Mouse (Mus musculus) lung, postnatal 0 days (tissue): ENCODE results near the gene Olfr1414. TPM values are rescaled to one million over a fixed set of nuclear protein-coding genes. Genes with fewer than 3 reads are reported as not detected.

Experiments
- ATAC-seq: fragments of 200-750 bp; cut with Nextera tagmentation; 2 replicates; pipeline ENCODE4 v1.8.0; 2017; ENCODE audit warnings: moderate library complexity
- DNase-seq: peaks from one replicate; pipeline ENCODE4 v3.0.0-alpha.2; 2016; ENCODE audit warnings: low spot score
- H3K27ac ChIP-seq: fragments of 300-500 bp; sonication (generic); 2 replicates; pipeline ENCODE4 v1.5.1; 2014; ENCODE audit warnings: antibody characterized with exemption, mild to moderate bottlenecking, low read length, mixed read lengths
- H3K27me3 ChIP-seq: fragments of 300-500 bp; sonication (generic); replicated peaks from 2 replicates; pipeline ENCODE4 v1.6.1; 2014; ENCODE audit warnings: low read length, mixed read lengths; ENCODE audit not compliant: insufficient read depth
- H3K36me3 ChIP-seq: fragments of 300-500 bp; sonication (generic); 2 replicates; pipeline ENCODE4 v1.6.1; 2014; ENCODE audit warnings: low read length, mixed read lengths; ENCODE audit not compliant: insufficient read depth
- H3K4me1 ChIP-seq: fragments of 300-500 bp; sonication (generic); 2 replicates; pipeline ENCODE4 v1.6.1; 2014; ENCODE audit warnings: antibody characterized with exemption, low read depth, low read length, mixed read lengths; ENCODE audit not compliant: insufficient read depth
- H3K4me2 ChIP-seq: fragments of 300-500 bp; sonication (generic); replicated peaks from 2 replicates; pipeline ENCODE4 v1.6.1; 2014; ENCODE audit warnings: low read depth, mild to moderate bottlenecking, low read length, moderate library complexity, mixed read lengths
- H3K4me3 ChIP-seq: fragments of 300-500 bp; sonication (generic); 2 replicates; pipeline ENCODE4 v1.5.1; 2014; ENCODE audit warnings: low read depth, low read length
- H3K9ac ChIP-seq: fragments of 300-500 bp; sonication (generic); replicated peaks from 2 replicates; pipeline ENCODE4 v1.6.1; 2014; ENCODE audit warnings: low read depth, mild to moderate bottlenecking
- H3K9me3 ChIP-seq: fragments of 300-500 bp; sonication (generic); 2 replicates; pipeline ENCODE4 v1.6.1; 2016; ENCODE audit warnings: low read length, mixed read lengths
- CTCF ChIP-seq: IDR thresholded peaks from 2 replicates; pipeline ENCODE4 v1.5.1; 2016; ENCODE audit warnings: antibody characterized with exemption, mild to moderate bottlenecking
- EP300 ChIP-seq: IDR thresholded peaks from 2 replicates; pipeline ENCODE4 v1.6.1; 2016; ENCODE audit warnings: antibody characterized with exemption, mild to moderate bottlenecking, control low read depth
- WGBS: fragments of 180-500 bp; shearing (Covaris S2); extraction: QIAGEN DNeasy Blood & Tissue Kit; methylation state at CpG from one replicate; pipeline ENCODE4 v1.1.7; 2014; 5-methylcytosine and 5-hydroxymethylcytosine counted together
- microRNA-seq: library from miRNA; unstranded; fragments of <30 nt; microRNA quantifications from one replicate; pipeline ENCODE4, GENCODE M21; 2016
- polyA plus RNA-seq: library from polyadenylated mRNA; unstranded; fragments of >200 nt; fragmentation: Nextera tagmentation; extraction: Ambion mirVana; gene quantifications from 2 replicates; pipeline ENCODE4 v1.2.1, GENCODE M21; 2015

Olfr1414 gene
- polyA plus RNA-seq, 1 experiment from 2014 or later: not detected

DNA sequence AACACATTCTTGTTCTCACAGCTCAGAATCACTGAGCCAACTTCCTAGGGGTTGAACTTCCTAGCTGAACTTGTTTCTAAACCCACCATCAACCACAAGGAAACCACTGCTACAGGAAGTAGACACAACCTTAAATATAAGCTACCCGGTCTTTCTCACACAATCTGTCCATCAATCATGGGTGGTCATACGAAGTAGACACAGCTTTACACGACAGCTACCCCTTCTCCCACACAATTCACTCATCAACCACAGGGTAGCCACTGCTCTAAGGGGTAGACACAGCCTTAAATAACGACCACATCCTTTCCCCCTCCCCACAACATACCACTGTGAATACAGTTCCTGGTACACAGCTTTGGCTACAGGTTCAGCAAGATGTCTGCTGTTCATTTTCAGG, 49.6 kb downstream of the Olfr1414 start:
- no peak overlapping the region for H3K4me3 ChIP-seq
- TF ChIP-seq EP300 (no peak), CTCF (no peak)

GRCm38 (mm10) chr1:92458416-92458815, 60.0 kb downstream of the Olfr1414 start:
- 90% methylated on average over 6 of the region's 6 CpGs for WGBS
- Histone ChIP-seq H3K9ac (no peak overlapping the region), H3K36me3 (peaks cover 44% of the 10 kb centered on the region)

More for the DNA sequence above, 49.6 kb downstream of the Olfr1414 start:
- Histone ChIP-seq H3K4me1 (peaks cover 5% of the 10 kb centered on the region; the same call in 1 of the 2 replicates), H3K27ac (no peak overlapping the region), H3K4me2 (no peak overlapping the region), H3K27me3 (no peaks in the 10 kb centered on the region), H3K9me3 (no peaks in the 10 kb centered on the region), H3K9ac (no peak overlapping the region), H3K36me3 (peaks cover 28% of the 10 kb centered on the region)
- DNase-seq (no peak), ATAC-seq (no peak)
- WGBS: 68% methylated on average over 4 of the region's 4 CpGs

GRCm38 (mm10) chr1:92457758-92458157, 60.7 kb downstream of the Olfr1414 start:
- H3K4me3 ChIP-seq: no peak overlapping the region
- no peak overlapping the region for H3K27ac ChIP-seq
- no peak for ATAC-seq
- no peaks in the 10 kb centered on the region for H3K27me3 ChIP-seq
- H3K4me2 ChIP-seq: no peak overlapping the region
- no peak for DNase-seq
- H3K36me3 ChIP-seq: peaks cover 43% of the 10 kb centered on the region
- no peaks in the 10 kb centered on the region for H3K9me3 ChIP-seq
- TF ChIP-seq EP300 (no peak), CTCF (no peak)
- H3K9ac ChIP-seq: no peak overlapping the region
- H3K4me1 ChIP-seq: no peaks in the 10 kb centered on the region

More at GRCm38 (mm10) chr1:92458416-92458815, 60.0 kb downstream of the Olfr1414 start:
- no peak overlapping the region for H3K4me2 ChIP-seq
- ATAC-seq (no peak), DNase-seq (no peak)
- H3K9me3 ChIP-seq: no peaks in the 10 kb centered on the region
- H3K4me3 ChIP-seq: no peak overlapping the region
- no peak overlapping the region for H3K27ac ChIP-seq
- no peaks in the 10 kb centered on the region for H3K4me1 ChIP-seq
- H3K27me3 ChIP-seq: no peaks in the 10 kb centered on the region
- TF ChIP-seq EP300 (no peak), CTCF (no peak)

Small RNA genes within 50 kb of the gene (microRNA-seq; reads per million reads assigned to microRNA genes)
- gene Mir6900: 1.7 reads per million

Other genes with a start within 250 kb of the Olfr1414 start
- gene Ndufa10, start 44.8 kb downstream of the Olfr1414 start, polyA plus RNA-seq: 160 and 162 TPM in 2 replicates
- not detected in 2 replicates for gene Olfr1416, start 33.5 kb downstream of the Olfr1414 start, polyA plus RNA-seq
- gene Olfr1415, start 22.6 kb downstream of the Olfr1414 start, polyA plus RNA-seq: not detected in 2 replicates
- not detected in 2 replicates for gene Olfr1413, start 52.7 kb upstream of the Olfr1414 start, polyA plus RNA-seq
- not detected in 2 replicates for gene Olfr1412, start 67.1 kb upstream of the Olfr1414 start, polyA plus RNA-seq
- gene Olfr1411, start 75.8 kb upstream of the Olfr1414 start, polyA plus RNA-seq: not detected in 2 replicates
- not detected in 2 replicates for gene Olfr1410, start 87.1 kb upstream of the Olfr1414 start, polyA plus RNA-seq
- not detected in 2 replicates for gene Olfr12, start 99.1 kb upstream of the Olfr1414 start, polyA plus RNA-seq
- gene Cops9, start 123.3 kb upstream of the Olfr1414 start, polyA plus RNA-seq: 342 and 355 TPM in 2 replicates
- gene Otos, start 130.2 kb upstream of the Olfr1414 start, polyA plus RNA-seq: 0.24 TPM in 1 of 2 replicates, not detected in the other